Mouse (Mus musculus) kidney, adult 11 months (tissue): ENCODE measurements at regions not wholly inside any gene's neighbourhood (a gene's known extent, or its start where the extent isn't known, plus 50 kb on each side); places are given as distances from the start of the nearest gene placed in this dataset.
A peak's percentile ranks its signal among the peaks of the same experiment; 100 is the strongest.

Experiments used
- DNase-seq: peaks from one replicate; pipeline ENCODE4 v3.0.0; 2022

DNA sequence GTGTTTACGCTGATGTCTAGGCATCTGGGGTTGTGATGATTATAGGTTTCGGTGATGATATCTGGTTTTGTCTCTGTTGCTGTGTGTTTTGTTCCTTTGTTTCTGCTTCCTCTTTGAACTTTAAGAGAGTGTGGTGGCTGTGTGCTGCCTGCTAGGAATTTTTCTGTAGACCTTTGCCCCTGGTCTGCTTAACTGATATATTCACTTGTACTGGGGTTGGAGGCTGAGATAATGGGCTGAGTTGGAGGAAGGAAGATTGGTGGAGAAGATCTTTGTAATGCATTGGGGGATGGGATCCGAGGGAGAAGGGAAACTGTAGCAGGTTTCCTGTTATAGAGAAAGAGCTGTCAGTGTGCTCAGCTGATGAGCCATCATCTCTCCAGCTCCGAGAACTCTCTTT, 55.8 kb downstream of the Mid1ip1 start:
- DNase-seq = no peak

GRCm38 (mm10) chrX:10775714-10776515, 61.1 kb downstream of the Mid1ip1 start:
- DNase-seq = peak; percentile 7

- no peak for DNase-seq
These were observed 61.7 kb downstream of the Mid1ip1 start for GRCm38 (mm10) chrX:10776516-10776818.

- peak; percentile 17 for DNase-seq
These were observed 63.2 kb downstream of the Mid1ip1 start for GRCm38 (mm10) chrX:10778014-10778413.

DNA sequence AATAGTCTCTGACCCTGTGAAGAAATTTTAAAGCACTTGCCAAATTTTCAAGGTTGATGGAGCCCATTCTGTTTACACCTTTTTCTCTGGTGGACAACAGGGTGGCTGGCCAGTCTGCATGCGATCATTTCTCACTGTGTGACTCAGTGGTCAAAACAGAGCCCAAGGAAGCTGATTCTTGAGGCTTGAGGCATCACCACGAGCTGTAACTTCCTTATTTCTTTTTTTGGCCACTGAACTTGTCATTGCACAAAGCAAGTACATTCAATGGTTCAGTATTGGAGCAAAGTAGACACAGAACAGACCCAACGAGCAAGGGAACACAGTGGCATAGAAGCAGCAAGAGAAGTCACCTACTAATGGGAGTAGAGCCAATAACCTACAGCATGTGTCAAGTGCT, 71.5 kb downstream of the Mid1ip1 start:
- DNase-seq = no peak

DNA sequence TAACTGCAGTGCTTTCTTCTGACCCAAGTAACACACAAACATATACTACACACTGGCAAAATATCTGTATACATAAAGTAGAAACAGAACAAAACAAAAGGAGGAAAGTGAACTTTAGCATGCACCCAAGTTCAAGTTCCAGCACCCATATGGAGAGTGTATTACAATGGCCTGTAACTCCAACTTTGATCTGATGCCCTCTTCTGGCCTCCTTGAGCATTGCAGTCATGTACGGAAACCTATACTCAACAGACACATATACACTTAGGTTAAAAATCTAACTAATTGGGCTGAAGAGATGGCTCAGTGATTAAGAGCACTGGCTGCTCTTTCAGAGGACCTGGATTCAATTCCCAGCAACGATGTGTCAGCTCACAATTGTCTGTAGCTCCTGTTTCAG, 72.2 kb downstream of the Mid1ip1 start:
- DNase-seq = no peak

DNA sequence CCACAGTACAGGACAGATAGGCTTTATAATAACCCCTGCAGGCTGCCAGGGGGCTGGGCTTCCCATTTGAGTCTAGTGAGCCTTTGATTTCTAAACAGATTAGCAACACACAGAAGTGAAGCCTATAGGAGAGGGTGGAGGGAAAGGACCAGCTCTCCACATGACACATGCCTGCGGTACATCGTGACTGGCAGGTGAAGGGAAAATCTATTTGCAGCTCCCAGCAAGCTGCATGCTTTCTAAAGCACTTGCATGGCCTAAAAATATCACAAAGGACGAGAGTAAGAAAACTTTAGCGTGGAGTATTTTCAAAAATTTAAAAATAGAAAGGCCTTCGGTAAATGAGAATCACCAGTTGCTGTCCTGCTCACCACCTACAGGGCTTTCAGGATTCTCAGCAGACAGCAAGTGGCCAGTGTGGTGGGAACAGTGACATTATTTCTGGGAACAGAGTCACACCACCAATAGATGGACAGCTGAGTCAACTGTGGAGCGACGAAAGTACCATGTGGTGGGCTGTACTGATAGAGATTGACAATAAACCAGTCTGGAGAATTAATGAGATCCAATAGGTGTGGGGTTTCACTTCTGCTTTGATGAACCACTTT, 105.6 kb downstream of the Mid1ip1 start:
- DNase-seq = no peak

DNA sequence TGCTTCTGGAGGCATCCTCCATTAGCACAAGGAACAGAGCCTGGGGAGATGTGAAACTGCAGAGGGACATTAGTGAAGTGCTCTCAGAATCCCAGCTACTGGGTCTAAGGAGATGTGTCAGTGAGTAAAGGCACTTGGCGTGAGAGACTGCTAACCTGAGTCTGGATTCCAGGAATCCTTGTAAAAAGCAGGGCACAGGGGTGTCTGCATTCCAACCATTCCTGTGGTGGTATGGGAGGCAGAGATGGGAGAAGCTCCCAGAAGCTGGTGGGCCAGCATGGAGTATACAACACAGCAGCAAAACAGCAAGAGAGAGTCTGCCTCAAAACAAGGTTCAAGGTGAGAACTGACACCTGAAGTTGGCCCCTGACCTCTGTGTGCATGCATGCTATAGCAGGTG, 118.9 kb downstream of the Mid1ip1 start:
- no peak for DNase-seq

GRCm38 (mm10) chrX:10857089-10857488, 142.3 kb downstream of the Mid1ip1 start:
- no peak for DNase-seq

DNA sequence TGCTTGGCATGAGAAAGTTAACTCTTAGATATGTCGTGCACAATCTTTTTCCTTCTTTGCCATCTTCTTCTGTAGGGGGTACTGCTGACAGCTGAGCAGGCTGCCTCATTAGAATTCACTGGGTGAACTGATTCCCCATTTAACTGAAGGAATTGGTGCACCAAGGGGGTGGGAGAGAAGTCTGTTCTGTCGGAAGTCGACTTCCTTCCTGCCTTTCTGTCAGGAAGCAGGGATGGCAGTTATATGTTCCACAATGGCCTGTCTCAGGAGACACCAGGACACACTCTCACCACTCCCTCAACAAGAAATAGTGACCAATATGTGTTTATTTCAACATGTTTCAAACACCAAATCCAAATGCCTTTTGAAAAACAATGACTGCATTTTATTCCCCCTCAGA, 142.9 kb downstream of the Mid1ip1 start:
- no peak for DNase-seq

DNA sequence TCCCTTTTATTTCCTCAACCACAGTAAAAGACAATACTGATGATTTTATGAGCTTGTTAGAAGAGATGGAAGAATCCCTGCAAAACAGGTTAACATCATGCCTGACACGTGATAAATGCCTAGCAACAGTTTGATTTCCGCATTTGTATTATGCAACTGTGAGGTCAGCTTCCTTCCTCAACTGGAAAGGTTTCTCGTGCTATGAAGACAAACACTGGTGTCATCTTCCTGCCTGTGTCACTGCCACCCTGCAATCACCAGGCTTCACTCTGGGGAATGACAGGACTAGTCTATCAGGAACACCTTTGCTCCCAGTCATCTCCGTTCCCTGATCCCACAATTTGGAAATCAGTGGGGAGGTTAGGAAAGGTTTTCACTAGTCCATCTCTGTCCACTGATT, 156.8 kb downstream of the Mid1ip1 start:
- no peak for DNase-seq

DNA sequence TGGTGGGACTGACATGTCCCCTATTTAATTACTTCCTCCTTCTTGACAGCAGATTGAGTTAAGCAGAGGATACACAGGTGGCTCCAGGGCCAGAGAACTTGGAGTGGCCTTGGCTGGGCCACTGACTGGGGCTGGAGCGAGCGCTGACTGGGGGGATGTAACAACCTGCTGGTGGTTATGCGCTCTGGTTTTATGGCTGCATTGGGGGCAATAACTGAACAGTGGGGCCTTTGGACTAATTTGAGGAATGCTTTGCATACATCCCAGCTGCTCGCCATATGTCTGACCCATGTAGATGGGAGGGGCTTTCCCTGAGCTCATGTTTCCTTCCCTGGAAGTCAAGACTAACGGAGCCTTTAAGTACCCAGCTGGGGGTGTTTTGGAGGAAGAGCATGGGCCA, 163.0 kb downstream of the Mid1ip1 start:
- DNase-seq = no peak

DNA sequence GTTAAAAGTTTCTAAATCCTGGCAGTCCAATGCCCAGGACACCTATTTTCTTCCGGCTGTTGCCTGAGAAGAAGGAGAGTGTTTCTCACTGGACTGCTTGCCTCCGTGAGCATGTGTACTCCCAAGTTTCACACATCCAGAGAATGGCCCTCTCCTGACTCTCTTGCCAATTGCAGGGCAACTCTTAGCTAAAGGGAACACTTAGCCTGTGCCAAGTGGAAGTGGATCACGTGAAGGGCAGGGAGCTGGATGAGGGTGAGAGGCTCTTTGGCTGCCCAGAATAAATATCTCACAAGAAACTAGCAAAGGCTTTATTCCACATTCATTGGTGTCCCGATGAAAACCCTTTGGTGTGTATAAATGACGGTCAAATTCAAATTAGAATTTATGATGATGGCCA, 164.1 kb downstream of the Mid1ip1 start:
- DNase-seq = no peak

DNA sequence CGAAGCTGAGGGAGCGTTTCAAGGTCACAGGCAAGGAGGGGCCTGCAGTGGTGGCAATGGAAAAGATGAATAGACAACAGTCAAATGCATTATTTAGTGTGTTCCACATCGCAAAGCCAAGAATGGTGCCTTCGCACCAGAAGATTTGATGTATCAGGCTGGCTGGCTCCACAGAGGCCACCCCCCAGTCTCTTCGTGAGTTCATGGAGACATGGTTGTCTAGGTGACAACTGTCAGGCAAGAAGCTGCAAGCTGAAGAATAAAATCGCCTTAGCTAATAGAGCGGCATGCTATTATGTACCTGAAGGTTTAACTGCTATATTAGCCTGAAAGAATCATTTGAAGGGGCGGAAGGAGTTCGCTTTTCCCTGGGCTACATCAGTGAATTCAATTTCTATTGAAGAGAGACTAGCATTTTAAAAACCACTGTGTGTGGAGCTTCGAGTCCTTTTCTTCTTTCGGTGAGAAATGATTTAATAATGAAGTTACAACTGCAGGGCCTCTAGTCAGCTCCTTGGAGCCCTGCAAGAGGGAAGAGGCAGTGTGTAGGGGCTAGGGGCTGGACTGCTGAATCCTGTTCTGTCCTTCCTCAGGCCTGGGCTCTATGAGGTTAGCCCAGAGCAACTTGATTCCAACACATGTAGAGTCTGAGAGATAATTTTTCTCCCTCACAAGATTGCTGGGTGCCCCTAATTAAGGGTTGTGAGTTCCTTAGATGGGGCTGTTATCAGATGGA, 169.1 kb downstream of the Mid1ip1 start:
- no peak for DNase-seq

DNA sequence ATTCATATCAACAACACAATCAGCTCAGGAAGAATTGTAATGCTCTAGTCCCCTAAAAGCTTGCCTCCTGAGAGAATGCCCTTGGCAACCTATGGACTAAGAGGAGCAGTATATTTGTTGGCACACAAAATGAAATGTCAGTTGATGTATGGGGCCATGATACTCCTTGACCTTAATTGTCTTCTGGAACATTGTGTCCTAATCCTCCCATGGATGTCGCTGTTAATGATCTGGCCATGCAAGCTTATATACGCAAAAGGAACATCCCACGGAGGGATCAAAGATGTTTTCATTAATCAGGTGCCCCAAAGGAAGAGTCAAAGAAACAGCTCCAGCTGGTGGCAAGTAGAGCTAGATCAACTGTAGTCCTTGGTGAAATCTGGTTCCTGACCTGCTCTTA, 178.0 kb downstream of the Mid1ip1 start:
- DNase-seq = no peak

DNA sequence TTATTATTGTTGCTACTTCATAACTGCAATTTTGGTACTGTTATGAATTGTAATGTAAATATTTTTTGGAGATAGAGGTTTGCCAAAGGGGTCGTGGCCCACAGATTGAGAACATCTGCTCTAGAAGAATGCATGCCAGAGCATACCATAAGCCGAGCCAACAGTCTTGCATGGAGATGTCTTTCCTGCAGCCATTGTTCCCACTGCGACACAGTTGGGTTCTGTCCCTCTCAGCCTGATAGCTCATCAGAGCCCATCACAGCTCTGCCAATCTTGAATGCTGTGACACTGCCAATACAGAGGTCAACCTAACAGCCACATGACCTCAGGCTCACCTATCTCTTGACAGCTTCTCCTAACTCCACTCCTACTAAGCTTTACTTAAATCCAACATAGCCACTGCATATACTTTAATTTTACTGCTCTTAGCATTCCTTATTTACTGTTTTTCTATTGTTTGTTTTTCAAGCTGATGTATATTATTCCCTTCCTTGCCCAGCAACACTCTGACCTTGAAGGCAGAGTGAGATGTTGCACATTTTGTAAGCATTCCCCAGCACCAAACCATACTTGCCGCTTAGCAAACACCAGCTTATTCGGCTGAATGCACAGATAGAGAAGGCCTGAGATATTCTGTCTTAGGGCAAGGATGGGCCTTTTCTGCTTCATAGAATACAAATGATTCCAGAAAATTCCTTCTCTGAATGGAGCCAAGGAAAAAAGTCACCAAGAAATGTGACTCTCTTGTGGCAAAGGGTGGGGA, 181.6 kb downstream of the Mid1ip1 start:
- no peak for DNase-seq

DNA sequence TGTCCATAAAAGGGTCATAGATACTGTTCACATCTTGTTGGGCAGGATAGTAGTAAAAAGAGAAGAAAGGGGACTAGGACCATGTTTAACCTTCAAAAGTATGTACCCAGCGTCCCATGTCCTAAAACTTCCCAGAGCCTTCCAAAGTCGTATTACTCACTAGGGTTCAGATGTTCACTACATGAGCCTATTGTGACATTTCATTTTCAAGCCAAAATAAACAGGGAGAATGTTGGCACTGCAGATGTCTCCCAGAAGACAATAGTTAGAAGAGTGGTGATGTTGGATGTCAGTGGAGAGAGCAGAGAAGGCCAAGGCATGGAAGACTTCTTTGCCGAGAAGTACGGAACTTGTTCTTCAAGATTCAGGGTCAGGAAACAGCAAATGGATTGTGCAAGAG, 187.9 kb downstream of the Mid1ip1 start:
- no peak for DNase-seq

DNA sequence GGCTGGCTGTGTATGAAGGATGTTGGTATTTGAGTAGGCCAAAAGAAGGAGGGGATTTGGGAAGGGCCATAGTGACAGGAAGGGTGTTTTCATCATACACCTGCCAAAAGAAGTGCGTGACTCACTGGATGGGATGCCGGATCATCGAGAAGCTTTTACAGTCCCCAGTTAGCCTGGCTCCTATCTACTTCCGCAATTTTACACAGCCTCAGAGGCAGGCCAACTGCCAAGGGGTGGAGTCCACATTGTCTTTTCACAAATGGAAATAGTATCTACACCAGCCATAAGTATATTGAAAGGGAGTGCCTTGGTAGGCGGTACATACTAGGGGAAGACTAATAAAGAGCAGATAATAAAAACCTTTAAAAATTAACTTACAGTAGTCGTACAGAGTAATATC, 189.3 kb downstream of the Mid1ip1 start:
- no peak for DNase-seq

GRCm38 (mm10) chrX:10904889-10905288, 190.1 kb downstream of the Mid1ip1 start:
- no peak for DNase-seq

GRCm38 (mm10) chrX:10911127-10912061, 196.6 kb downstream of the Mid1ip1 start:
- DNase-seq = peak; percentile 53
